Mouse (Mus musculus) left cerebral cortex, adult 18-20 months (tissue): ENCODE data around the gene Myct1. TPM values are rescaled to one million over a fixed set of nuclear protein-coding genes. Genes with fewer than 3 reads are reported as not detected.

Source experiments
- DNase-seq, 2 experiments: peaks; one replicate each; pipeline ENCODE4 v3.0.0; 2021 to 2022; ENCODE audit warnings: low spot score in 2 of 2, mixed read lengths in 1 of 2
- long read RNA-seq, 2 experiments: library from polyadenylated mRNA; stranded (forward); transcript quantifications; one replicate each; pipeline ENCODE4 v2.0.0; 2021
- total RNA-seq, 2 experiments: library from RNA; stranded (reverse); gene quantifications; 2 replicates each; pipeline ENCODE4 v1.2.3; 2021

The Myct1 gene
- under 1 TPM; 0.12 to 0.42 TPM for total RNA-seq
- long read RNA-seq, experiment 1 = 0 reads
- long read RNA-seq, experiment 2 = 0 reads

GRCm38 (mm10) chr10:5593464-5593863, at the start of gene Myct1:
Myct1 (plus strand) TSS chr10:5593775.
- no peak for DNase-seq

- DNase-seq = no peak
Observed at GRCm38 (mm10) chr10:5546428-5546827, 47.1 kb upstream of the Myct1 start.

- DNase-seq = no peak
Observed at GRCm38 (mm10) chr10:5547769-5548168, 45.8 kb upstream of the Myct1 start.

GRCm38 (mm10) chr10:5548651-5549050, 44.9 kb upstream of the Myct1 start:
- no peak for DNase-seq

- no peak for DNase-seq
Observed at GRCm38 (mm10) chr10:5549871-5550167, 43.8 kb upstream of the Myct1 start.

GRCm38 (mm10) chr10:5550168-5551021, 43.2 kb upstream of the Myct1 start:
- peak; percentile 57 to 71 for DNase-seq

- no peak for DNase-seq
Observed at GRCm38 (mm10) chr10:5551382-5551781, 42.2 kb upstream of the Myct1 start, which contains the start of gene Syne1. Syne1 (minus strand) TSS chr10:5551482.

- peak in 1 of 2 experiments; percentile 18 for DNase-seq
Observed at GRCm38 (mm10) chr10:5554941-5555340, 38.6 kb upstream of the Myct1 start.

- DNase-seq = no peak
Observed at GRCm38 (mm10) chr10:5558808-5559207, 34.8 kb upstream of the Myct1 start.

GRCm38 (mm10) chr10:5560526-5560925, 33.0 kb upstream of the Myct1 start:
- no peak for DNase-seq

- DNase-seq = no peak
Observed at GRCm38 (mm10) chr10:5561706-5562105, 31.9 kb upstream of the Myct1 start.

- peak in 1 of 2 experiments; percentile 13 for DNase-seq
Observed at GRCm38 (mm10) chr10:5568991-5569390, 24.6 kb upstream of the Myct1 start.

GRCm38 (mm10) chr10:5570059-5570458, 23.5 kb upstream of the Myct1 start:
- no peak for DNase-seq

- no peak for DNase-seq
Observed at GRCm38 (mm10) chr10:5571332-5571731, 22.2 kb upstream of the Myct1 start.

GRCm38 (mm10) chr10:5573328-5573727, 20.2 kb upstream of the Myct1 start:
- no peak for DNase-seq

- no peak for DNase-seq
Observed at GRCm38 (mm10) chr10:5591061-5591460, 2.5 kb upstream of the Myct1 start.

- DNase-seq = no peak
Observed at GRCm38 (mm10) chr10:5591996-5592395, 1.6 kb upstream of the Myct1 start.

GRCm38 (mm10) chr10:5594457-5594856, 882 bp downstream of the Myct1 start:
- DNase-seq = no peak

- DNase-seq = no peak
Observed at GRCm38 (mm10) chr10:5596559-5596958, 3.0 kb downstream of the Myct1 start.

- peak; percentile 60 to 79 for DNase-seq
Observed at GRCm38 (mm10) chr10:5600123-5600522, 6.5 kb downstream of the Myct1 start.

- no peak for DNase-seq
Observed at GRCm38 (mm10) chr10:5603512-5603911, 9.9 kb downstream of the Myct1 start.

GRCm38 (mm10) chr10:5604371-5604770, 10.8 kb downstream of the Myct1 start:
- DNase-seq = no peak

- no peak for DNase-seq
Observed at GRCm38 (mm10) chr10:5608874-5609273, 15.3 kb downstream of the Myct1 start.
